ENCODE assay signal across 19 mouse cellular contexts in genomic region chr6:111195333-111195732, GRCm38 (mm10).
DNase-seq lines count a peak whose midpoint lies in the region; ATAC-seq and TF ChIP-seq lines count a peak whose summit lies in the region.
"Had no signal": no experiment of that assay in that cellular context is flagged by ENCODE, and none has a peak within 500 bp of the region (broad histone marks: within the 10 kb centered on the region; RNA-seq: fewer than 3 reads in every experiment).

No protein-coding gene starts in this region.

- DNase-seq in layer of hippocampus, adult 2 months (ENCODE audit: low spot score in 2 of 2) = peak in 1 of 2 experiments; percentile 47
- no peak for DNase-seq in layer of hippocampus, postnatal 36 days
- peak; percentile 15 to 51 for DNase-seq in left cerebral cortex, postnatal 14 days (ENCODE audit: low spot score in 2 of 2)
- DNase-seq in left cerebral cortex, postnatal 4 days = no peak
- DNase-seq in telencephalon, adult 2 months (ENCODE audit: low read depth, low spot score) = peak; percentile 70
- DNase-seq: adrenal gland, adult 8-10 months; adrenal gland, postnatal 25 days; cerebellum, adult 18-20 months; cerebellum, adult 9-10 months; cerebellum, postnatal 14 days; gastrocnemius, adult 2 months; gastrocnemius, postnatal 14 days; heart, adult 11 months had no signal

- no peak for ATAC-seq in inflammation-experienced regulatory T-cells, adult 6 months
- ATAC-seq: CD4-positive, CD25-positive, alpha-beta regulatory T cell, adult 4 months; forebrain, embryonic 13.5 days had no signal

- TF ChIP-seq CTCF in layer of hippocampus, adult 2 months (conservative IDR thresholded peaks at IDR 0.05) = no peak

- no peak overlapping the region for H3K4me3 ChIP-seq in layer of hippocampus, adult 2 months
- H3K4me3 ChIP-seq: forebrain, embryonic 10.5 days; forebrain, embryonic 13.5 days; gastrocnemius, adult 2 months; hindbrain, embryonic 12.5 days; hindbrain, embryonic 15.5 days had no signal

- H3K27ac ChIP-seq in layer of hippocampus, adult 2 months = peak overlapping the region; percentile 83
- H3K27ac ChIP-seq: forebrain, embryonic 10.5 days; forebrain, embryonic 13.5 days; gastrocnemius, adult 2 months; hindbrain, embryonic 12.5 days; hindbrain, embryonic 15.5 days had no signal

- intact Hi-C loops in left cerebral cortex, postnatal 14 days (cut with DNase I) = no loop called here
- intact Hi-C loops in left cerebral cortex, postnatal 4 days (cut with DNase I) = no loop called here

Comparison
In these comparisons a context has a peak if more than half of its experiments do, and no peak if none do; other contexts are left out.
1. DNase-seq: peak in left cerebral cortex, postnatal 14 days (2 of 2) and telencephalon, adult 2 months (single experiment); none in layer of hippocampus, postnatal 36 days (0 of 2) and left cerebral cortex, postnatal 4 days (single experiment).